Mouse (Mus musculus) E14TG2a.4 (cell line): ENCODE results near the gene Parp3.

Experiments
- CTCF ChIP-seq: conservative IDR thresholded peaks from 2 replicates; pipeline ENCODE4 v1.5.1; 2014; ENCODE audit warnings: low read length
- NANOG ChIP-seq: IDR thresholded peaks from 2 replicates; pipeline ENCODE4 v1.6.1; 2014; ENCODE audit warnings: borderline replicate concordance, low read length, mixed read lengths
- POU5F1 ChIP-seq: IDR thresholded peaks from 2 replicates; pipeline ENCODE4 v1.6.1; 2014; ENCODE audit warnings: low read length, borderline replicate concordance

- TF ChIP-seq CTCF (no peak), POU5F1 (no peak), NANOG (no peak)
These were observed 19.6 kb downstream of the Parp3 start for GRCm38 (mm10) chr9:106457163-106457559.
